Mouse (Mus musculus) ES-E14 (cell line): ENCODE measurements around the gene 4930432M17Rik. TPM values are rescaled to one million over a fixed set of nuclear protein-coding genes. Genes with fewer than 3 reads are reported as not detected.

Experiments
- DNase-seq: peaks from one replicate; pipeline ENCODE4 v3.0.0-alpha.2; 2013; ENCODE audit warnings: low read depth, low spot score
- H3K27ac ChIP-seq: 2 replicates; pipeline ENCODE4 v1.5.1; 2012; ENCODE audit warnings: low read depth, mild to moderate bottlenecking, low read length, moderate library complexity, mixed read lengths; ENCODE audit not compliant: poor library complexity, insufficient read depth, severe bottlenecking
- H3K36me3 ChIP-seq: 2 replicates; pipeline ENCODE4 v1.6.1; 2012; ENCODE audit warnings: mild to moderate bottlenecking, low read length, moderate library complexity, mixed read lengths; ENCODE audit not compliant: control insufficient read depth, poor library complexity, insufficient read depth, severe bottlenecking
- H3K4me1 ChIP-seq, 2 experiments: fragments of 150-350 bp in 1 of 2; sonication (generic) in 1 of 2; 2 replicates each; pipeline ENCODE4 v1.6.1; 2012; ENCODE audit warnings: low read length in 2 of 2, mild to moderate bottlenecking in 1 of 2, mixed read lengths in 1 of 2; ENCODE audit not compliant: control insufficient read depth in 2 of 2, insufficient read depth in 2 of 2, poor library complexity in 1 of 2
- H3K4me3 ChIP-seq, 2 experiments: fragments of 150-350 bp in 1 of 2; sonication (generic) in 1 of 2; 2 replicates each; pipeline ENCODE4 v1.5.1; 2012; ENCODE audit warnings: low read length in 2 of 2, low read depth in 1 of 2, mild to moderate bottlenecking in 1 of 2, mixed read lengths in 1 of 2; ENCODE audit not compliant: insufficient read depth in 1 of 2, poor library complexity in 1 of 2, severe bottlenecking in 1 of 2
- H3K9ac ChIP-seq: 2 replicates; pipeline ENCODE4 v1.6.1; 2012; ENCODE audit warnings: low read depth, mild to moderate bottlenecking, low read length, mixed read lengths; ENCODE audit not compliant: poor library complexity, insufficient read depth, severe bottlenecking
- H3K9me3 ChIP-seq: fragments of 150-350 bp; sonication (generic); 2 replicates; pipeline ENCODE4 v1.6.1; 2012; ENCODE audit warnings: low read depth, mild to moderate bottlenecking, low read length; ENCODE audit not compliant: control insufficient read depth, insufficient read depth
- CHD2 ChIP-seq: IDR thresholded peaks from 2 replicates; pipeline ENCODE4 v1.6.1; 2014; ENCODE audit warnings: mild to moderate bottlenecking, low read depth, low read length, inconsistent platforms
- HCFC1 ChIP-seq: IDR thresholded peaks from 2 replicates; pipeline ENCODE4 v1.6.1; 2012; ENCODE audit warnings: low read length, inconsistent platforms, borderline replicate concordance; ENCODE audit not compliant: insufficient read depth
- MAFK ChIP-seq: IDR thresholded peaks from 2 replicates; pipeline ENCODE4 v1.6.1; 2014; ENCODE audit warnings: mild to moderate bottlenecking, low read depth, low read length, inconsistent platforms; ENCODE audit not compliant: insufficient read depth
- ZC3H11A ChIP-seq: IDR thresholded peaks from 2 replicates; pipeline ENCODE4 v1.6.1; 2012; ENCODE audit warnings: low read depth, mild to moderate bottlenecking, inconsistent platforms, low read length, borderline replicate concordance
- ZNF384 ChIP-seq: IDR thresholded peaks from 2 replicates; pipeline ENCODE4 v1.6.1; 2012; ENCODE audit warnings: low read depth, low read length, inconsistent platforms
- in situ Hi-C, 2 experiments: fragments of 600-800 bp; cut with MboI; formaldehyde crosslinking; loops; one replicate each; pipeline ENCODE4 v1.15.1; 2025; ENCODE audit warnings: low sequenced_read_pairs in 2 of 2, inconsistent platforms in 1 of 2; ENCODE audit not compliant: unreplicated experiment in 2 of 2
- total RNA-seq: library from RNA; depleted of rRNA; stranded (reverse); fragments of 300-350 nt; gene quantifications from 2 replicates; pipeline ENCODE4 v1.2.3, GENCODE M21; 2012

Gene 4930432M17Rik
- total RNA-seq, 1 experiment = not detected

DNA sequence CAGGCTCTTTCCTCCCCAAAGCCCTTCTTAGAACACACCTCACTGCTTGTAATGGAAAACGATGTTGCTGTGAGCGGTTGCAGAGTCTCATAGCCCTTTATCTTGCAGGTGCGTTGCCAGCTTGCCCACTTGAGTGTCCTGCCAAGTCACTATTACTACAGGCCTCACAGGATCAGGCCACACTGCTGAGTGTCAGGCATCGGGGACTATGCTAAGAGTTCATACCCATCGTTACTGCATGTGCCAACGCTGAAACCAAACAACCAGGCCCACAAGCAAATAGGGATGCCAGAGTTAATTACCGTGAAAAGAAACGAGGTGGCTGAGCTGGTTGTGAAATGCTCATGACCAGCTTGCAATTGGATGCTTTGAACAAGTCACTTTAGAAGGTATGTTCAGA lies 43.3 kb downstream of the 4930432M17Rik start:
- in situ Hi-C loops = no loop called here
- no peak for DNase-seq
- H3K27ac ChIP-seq = no peak overlapping the region
- no peaks in the 10 kb centered on the region for H3K9me3 ChIP-seq
- no peaks in the 10 kb centered on the region for H3K36me3 ChIP-seq
- no peak overlapping the region for H3K9ac ChIP-seq
- TF ChIP-seq ZC3H11A = no peak
- TF ChIP-seq ZNF384 = no peak
- TF ChIP-seq CHD2 = no peak
- TF ChIP-seq HCFC1 = no peak
- TF ChIP-seq MAFK = no peak
- no peak overlapping the region for H3K4me3 ChIP-seq
- H3K4me1 ChIP-seq = no peaks in the 10 kb centered on the region

DNA sequence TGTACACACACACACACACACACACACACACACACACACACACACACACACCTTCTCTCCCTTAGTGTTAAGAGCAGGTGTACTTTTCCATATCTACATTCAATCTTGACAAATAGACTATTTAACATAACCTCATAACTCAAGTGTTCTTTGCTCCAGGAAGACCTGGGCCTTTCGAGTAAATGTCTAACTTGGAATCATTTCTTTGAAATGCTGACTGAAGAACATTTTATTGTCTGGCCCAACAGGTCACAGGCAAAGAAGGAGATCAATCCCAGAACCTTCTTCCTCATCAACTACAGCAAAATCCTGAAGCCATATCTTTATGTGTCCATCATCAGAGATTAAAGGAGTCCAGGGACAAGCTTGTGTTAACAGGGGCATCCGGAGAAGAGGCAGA lies 43.9 kb downstream of the 4930432M17Rik start:
- Histone ChIP-seq H3K9ac (no peak overlapping the region), H3K27ac (no peak overlapping the region), H3K9me3 (no peaks in the 10 kb centered on the region), H3K4me1 (no peaks in the 10 kb centered on the region), H3K36me3 (no peaks in the 10 kb centered on the region), H3K4me3 (no peak overlapping the region)
- no peak for DNase-seq
- in situ Hi-C loops = no loop called here
- TF ChIP-seq HCFC1 (no peak), CHD2 (no peak), MAFK (no peak), ZNF384 (no peak), ZC3H11A (no peak)

DNA sequence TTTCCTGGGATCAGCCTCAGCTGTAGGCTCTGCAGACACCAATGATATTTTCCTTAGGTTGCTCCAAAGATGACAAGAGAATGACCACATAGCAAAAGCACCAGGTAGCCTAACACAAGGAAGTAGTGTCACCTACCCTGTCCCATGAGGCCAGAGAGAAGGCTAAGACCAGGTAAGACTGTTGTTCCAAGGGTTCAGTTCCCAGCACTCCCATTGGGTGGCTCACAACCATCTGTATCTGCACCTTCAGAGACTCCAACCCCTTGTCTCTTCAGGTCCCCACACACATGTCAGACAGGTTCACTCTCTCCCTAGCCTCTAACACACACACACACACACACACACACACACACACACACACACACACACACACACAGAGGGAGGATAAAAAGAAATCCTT lies 44.8 kb downstream of the 4930432M17Rik start:
- Histone ChIP-seq H3K9me3 (no peaks in the 10 kb centered on the region), H3K36me3 (no peaks in the 10 kb centered on the region), H3K9ac (no peak overlapping the region), H3K4me3 (no peak overlapping the region), H3K4me1 (no peaks in the 10 kb centered on the region), H3K27ac (no peak overlapping the region)
- in situ Hi-C loops = no loop called here
- no peak for TF ChIP-seq HCFC1
- TF ChIP-seq CHD2 = no peak
- TF ChIP-seq ZNF384 = no peak
- TF ChIP-seq MAFK = no peak
- TF ChIP-seq ZC3H11A = no peak
- no peak for DNase-seq

DNA sequence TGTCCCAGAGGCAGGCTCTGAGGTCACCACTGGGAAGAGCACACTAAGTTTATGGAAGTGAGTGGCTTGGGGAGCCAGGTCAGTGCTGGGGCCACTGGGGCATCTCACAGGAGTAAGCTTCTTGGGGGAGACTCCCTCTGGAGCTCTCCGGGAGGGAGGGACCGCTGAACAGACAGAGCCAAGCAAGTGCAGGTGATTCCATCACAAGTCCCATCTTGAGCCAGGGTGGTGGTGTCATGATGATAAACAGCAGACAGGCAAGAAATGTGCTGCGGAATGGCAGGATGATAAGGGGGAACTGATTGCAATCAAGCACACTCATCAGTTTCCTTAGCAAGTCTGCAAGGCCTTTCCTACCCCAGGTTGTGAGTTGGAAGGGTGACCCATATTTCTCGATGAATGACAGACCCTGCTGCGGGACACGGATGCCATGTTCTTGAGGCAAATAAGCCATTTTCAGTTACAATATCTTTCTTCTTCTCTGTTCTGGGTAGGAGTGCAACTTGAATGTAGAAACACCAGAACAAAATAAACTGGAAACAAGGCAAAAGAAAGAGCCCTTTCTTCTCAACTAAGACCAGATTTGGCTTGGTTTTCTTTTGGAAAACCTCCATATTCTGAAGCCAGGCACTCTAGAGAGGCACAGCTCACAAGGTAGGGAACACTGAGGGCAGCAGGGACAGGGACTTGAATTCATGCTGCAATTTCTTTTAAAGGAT lies 45.3 kb downstream of the 4930432M17Rik start:
- H3K36me3 ChIP-seq = no peaks in the 10 kb centered on the region
- H3K9ac ChIP-seq = no peak overlapping the region
- DNase-seq = no peak
- H3K27ac ChIP-seq = no peak overlapping the region
- no peak overlapping the region for H3K4me3 ChIP-seq
- H3K9me3 ChIP-seq = no peaks in the 10 kb centered on the region
- TF ChIP-seq ZNF384 (no peak), CHD2 (no peak), MAFK (no peak), HCFC1 (no peak), ZC3H11A (no peak)
- in situ Hi-C loops = no loop called here
- H3K4me1 ChIP-seq = no peaks in the 10 kb centered on the region

DNA sequence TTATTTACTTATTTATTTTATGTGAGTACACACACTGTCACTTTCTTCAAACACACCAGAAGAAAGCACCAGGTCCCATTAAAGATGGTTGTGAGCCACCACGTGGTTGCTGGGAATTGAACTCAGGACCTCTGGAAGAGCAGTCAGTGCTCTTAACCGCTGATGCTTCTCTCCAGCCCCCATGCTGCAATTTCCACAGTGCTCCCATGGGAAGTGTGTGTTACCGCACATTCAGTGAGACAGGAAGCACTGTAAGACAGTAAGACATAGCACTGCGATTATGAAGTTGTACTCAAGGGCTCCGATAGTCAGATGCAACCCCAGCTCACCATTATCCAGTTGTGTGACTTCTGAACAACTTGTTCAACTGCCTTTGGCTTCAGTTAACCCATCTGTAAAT lies 45.9 kb downstream of the 4930432M17Rik start:
- Histone ChIP-seq H3K27ac (no peak overlapping the region), H3K4me1 (peaks cover 0 to 2% of the 10 kb centered on the region in 2 experiments; a peak in 1 of 4 replicates), H3K9me3 (no peaks in the 10 kb centered on the region), H3K36me3 (no peaks in the 10 kb centered on the region), H3K9ac (no peak overlapping the region), H3K4me3 (no peak overlapping the region)
- DNase-seq = no peak
- in situ Hi-C loops = no loop called here
- TF ChIP-seq CHD2 (no peak), ZC3H11A (no peak), HCFC1 (no peak), MAFK (no peak)
